Mouse (Mus musculus) hindbrain, embryonic 12.5 days (tissue): ENCODE data around the gene Rhbg. TPM values are rescaled to one million over a fixed set of nuclear protein-coding genes. Genes with fewer than 3 reads are reported as not detected.
"Not testable (repeated sequence)": the region's sequence is repeated elsewhere in the genome, so short reads cannot be mapped to it uniquely, and the experiment has no call there.

Experiments
- ATAC-seq: fragments of 200-750 bp; cut with Nextera tagmentation; 2 replicates; pipeline ENCODE4 v1.8.0; 2017; ENCODE audit warnings: moderate TSS enrichment; ENCODE audit not compliant: low FRiP score
- H3K27ac ChIP-seq: fragments of 300-500 bp; sonication (generic); 2 replicates; pipeline ENCODE4 v1.5.1; 2016; ENCODE audit warnings: mild to moderate bottlenecking
- H3K27me3 ChIP-seq: fragments of 300-500 bp; sonication (generic); 2 replicates; pipeline ENCODE4 v1.6.1; 2016; ENCODE audit warnings: mild to moderate bottlenecking
- H3K36me3 ChIP-seq: fragments of 300-500 bp; sonication (generic); 2 replicates; pipeline ENCODE4 v1.6.1; 2016; ENCODE audit warnings: mild to moderate bottlenecking
- H3K4me1 ChIP-seq: fragments of 300-500 bp; sonication (generic); 2 replicates; pipeline ENCODE4 v1.6.1; 2016
- H3K4me2 ChIP-seq: fragments of 300-500 bp; sonication (generic); replicated peaks from 2 replicates; pipeline ENCODE4 v1.6.1; 2016; ENCODE audit warnings: mild to moderate bottlenecking
- H3K4me3 ChIP-seq: fragments of 300-500 bp; sonication (generic); 2 replicates; pipeline ENCODE4 v1.5.1; 2016; ENCODE audit warnings: mild to moderate bottlenecking
- H3K9ac ChIP-seq: fragments of 300-500 bp; sonication (generic); 2 replicates; pipeline ENCODE4 v1.6.1; 2016; ENCODE audit warnings: mild to moderate bottlenecking, moderate library complexity
- H3K9me3 ChIP-seq: fragments of 300-500 bp; sonication (generic); replicated peaks from 2 replicates; pipeline ENCODE4 v1.6.1; 2016; ENCODE audit warnings: mild to moderate bottlenecking
- WGBS: fragments of 180-500 bp; shearing (Covaris S2); methylation state at CpG from one replicate; pipeline ENCODE4 v1.1.7; 2016; 5-methylcytosine and 5-hydroxymethylcytosine counted together
- polyA plus RNA-seq: library from polyadenylated mRNA; unstranded; fragments of >200 nt; fragmentation: Nextera tagmentation; extraction: Ambion mirVana; gene quantifications from 2 replicates; pipeline ENCODE4 v1.2.1, GENCODE M21; 2016

Gene Rhbg
- polyA plus RNA-seq, result 0.23 and 0.25 TPM in 2 replicates

DNA sequence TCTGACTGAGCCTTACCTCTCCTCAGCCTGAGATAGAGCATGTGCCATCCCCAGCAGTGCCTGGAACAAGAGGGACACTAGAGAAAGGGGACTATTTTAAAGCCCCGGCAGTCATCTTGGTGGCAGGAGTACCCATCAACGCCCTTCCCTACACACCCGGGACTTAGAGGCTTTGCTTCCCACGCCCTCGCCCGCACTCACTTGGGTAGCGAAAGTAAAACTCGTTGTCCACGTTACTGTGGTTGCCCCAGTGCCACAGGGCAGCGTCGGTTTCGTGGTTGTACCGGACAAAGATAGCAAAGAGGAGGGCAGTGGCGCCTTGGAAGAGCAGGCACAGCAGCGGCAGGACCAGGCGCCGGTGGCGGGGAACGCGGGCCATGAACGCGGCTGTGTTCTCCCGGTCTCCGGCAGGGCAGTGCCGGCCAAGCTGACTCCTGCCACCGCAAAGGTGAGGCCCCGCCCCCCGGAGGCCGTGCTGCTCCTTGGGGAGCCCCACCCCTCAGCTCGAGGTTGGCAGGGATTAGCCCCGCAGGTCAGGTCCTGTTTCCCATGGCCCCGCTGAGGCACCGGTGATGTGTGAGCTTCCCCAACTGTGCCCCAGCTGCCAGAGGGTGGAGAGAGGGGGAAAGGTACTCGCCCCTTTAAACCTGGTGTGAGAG is at the start of gene Rhbg:
Gene Rhbg (minus strand): TSS at position 442 of the 659 bp plus-strand sequence.
- Histone ChIP-seq H3K4me2 (peak within 1 kb of the TSS; percentile 65), H3K9ac (peak within 1 kb of the TSS; percentile 54), H3K36me3 (no peaks in the 10 kb centered on the region), H3K9me3 (no peaks in the 10 kb centered on the region), H3K27me3 (peaks cover 58% of the 10 kb centered on the region), H3K27ac (no peak within 1 kb of the TSS), H3K4me3 (peak within 1 kb of the TSS; percentile 35), H3K4me1 (peaks cover 7% of the 10 kb centered on the region)
- no peak for ATAC-seq
- 1% methylated on average over 34 of the region's 34 CpGs for WGBS

DNA sequence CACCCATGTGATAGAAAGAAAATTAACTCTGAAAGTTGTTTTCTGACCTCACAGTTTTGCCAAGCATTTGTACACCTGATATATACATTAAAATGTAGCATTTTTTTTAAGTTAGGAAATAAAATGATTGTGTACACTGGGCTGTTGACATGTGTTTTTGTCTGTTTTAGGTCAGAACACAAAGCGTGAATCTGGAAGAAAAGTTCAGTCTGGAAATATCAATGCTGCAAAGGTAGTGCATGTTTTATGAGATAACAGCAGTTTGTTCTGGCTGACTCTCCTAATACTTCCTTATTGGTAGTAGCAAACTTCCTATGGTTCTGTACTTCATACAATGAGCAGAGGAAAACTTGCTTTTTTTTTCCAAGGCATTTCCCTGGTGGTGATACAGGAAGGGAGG is 44.7 kb upstream of the Rhbg start:
- peaks cover 45% of the 10 kb centered on the region for H3K36me3 ChIP-seq
- H3K27ac ChIP-seq, result no peak overlapping the region
- H3K27me3 ChIP-seq, result no peaks in the 10 kb centered on the region
- H3K9me3 ChIP-seq, result no peaks in the 10 kb centered on the region
- no peak overlapping the region for H3K4me2 ChIP-seq
- 94% methylated on average over 1 of the region's 1 CpGs for WGBS
- no peak overlapping the region for H3K9ac ChIP-seq
- H3K4me3 ChIP-seq, result no peak overlapping the region
- H3K4me1 ChIP-seq, result peaks cover 16% of the 10 kb centered on the region
- ATAC-seq, result no peak

GRCm38 (mm10) chr3:88297321-88297851 is 42.9 kb upstream of the Rhbg start:
- H3K9me3 ChIP-seq, result no peaks in the 10 kb centered on the region
- H3K4me3 ChIP-seq, result peak overlapping the region; percentile 83
- no peak for ATAC-seq
- H3K27me3 ChIP-seq, result no peaks in the 10 kb centered on the region
- peak overlapping the region; percentile 91 for H3K4me2 ChIP-seq
- peak overlapping the region; percentile 92 for H3K27ac ChIP-seq
- H3K4me1 ChIP-seq, result peaks cover 16% of the 10 kb centered on the region
- under 1% methylated on average over 30 of the region's 30 CpGs for WGBS
- H3K36me3 ChIP-seq, result peaks cover 29% of the 10 kb centered on the region
- peak overlapping the region; percentile 88 for H3K9ac ChIP-seq

DNA sequence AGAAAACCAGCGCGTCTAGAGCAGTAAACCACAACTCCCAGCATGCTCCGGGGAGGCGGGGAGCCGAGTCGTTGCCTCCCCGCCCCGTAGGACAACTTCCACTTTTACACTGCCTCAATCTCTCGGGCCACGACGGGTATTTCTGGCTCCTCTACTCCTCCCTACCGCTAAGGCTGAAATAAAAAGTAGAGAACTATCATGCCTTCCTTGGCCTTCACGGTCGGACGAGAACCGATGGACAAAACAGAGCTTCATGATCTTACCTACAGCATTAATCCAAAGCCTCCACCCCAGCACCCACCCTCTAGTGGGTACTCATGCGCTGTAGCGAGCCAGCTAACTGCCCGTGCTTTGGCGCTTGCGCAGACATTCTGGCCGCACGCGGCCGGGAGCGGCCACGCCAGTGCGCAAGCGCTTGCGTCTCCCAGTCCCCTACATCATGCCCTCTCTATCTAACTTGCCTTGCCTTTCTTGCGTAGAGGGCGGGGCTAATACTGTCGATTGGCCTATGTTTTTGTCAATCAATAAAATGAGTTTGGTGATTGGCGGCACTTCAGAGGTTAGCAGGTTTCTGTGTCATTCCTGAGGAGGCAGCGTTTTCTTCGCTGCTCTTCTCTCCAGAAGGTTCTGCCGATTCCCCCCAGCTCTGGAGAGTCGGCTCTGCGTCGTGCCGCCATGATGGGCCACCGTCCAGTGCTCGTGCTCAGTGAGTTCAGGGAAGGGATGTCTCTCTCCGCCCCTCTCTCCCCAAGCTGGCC is 42.2 kb upstream of the Rhbg start, which contains the start of the genes Tsacc and Cct3:
Gene Tsacc (minus strand): TSS at position 439 of the 758 bp plus-strand sequence.
Gene Cct3 (plus strand): TSS at position 556 of the 758 bp plus-strand sequence.
- no peaks in the 10 kb centered on the region for H3K27me3 ChIP-seq
- H3K36me3 ChIP-seq, result peaks cover 23% of the 10 kb centered on the region
- peak within 1 kb of the TSS; percentile 91 for H3K4me2 ChIP-seq
- H3K9ac ChIP-seq, result peak within 1 kb of the TSS; percentile 88
- peak within 1 kb of the TSS; percentile 83 for H3K4me3 ChIP-seq
- peak; percentile 99 for ATAC-seq
- WGBS, result under 1% methylated on average over 44 of the region's 44 CpGs
- H3K27ac ChIP-seq, result peak within 1 kb of the TSS; percentile 92
- H3K9me3 ChIP-seq, result no peaks in the 10 kb centered on the region
- peaks cover 16% of the 10 kb centered on the region for H3K4me1 ChIP-seq

- Histone ChIP-seq H3K36me3 (peaks cover 17% of the 10 kb centered on the region), H3K4me1 (peaks cover 16% of the 10 kb centered on the region), H3K27ac (peak overlapping the region; percentile 87), H3K9ac (peak overlapping the region; percentile 59), H3K27me3 (no peaks in the 10 kb centered on the region), H3K4me2 (peak overlapping the region; percentile 59), H3K9me3 (no peaks in the 10 kb centered on the region), H3K4me3 (peak overlapping the region; percentile 83)
- peak; percentile 39 for ATAC-seq
- 1% methylated on average over 12 of the region's 12 CpGs for WGBS
These were observed 41.6 kb upstream of the Rhbg start for GRCm38 (mm10) chr3:88296110-88296560.

- Histone ChIP-seq H3K9ac (peak overlapping the region; percentile 27; the same call in 1 of the 2 replicates), H3K4me2 (peak overlapping the region; percentile 59), H3K4me3 (peak overlapping the region; percentile 83; the same call in 1 of the 2 replicates), H3K4me1 (peaks cover 16% of the 10 kb centered on the region)
- H3K9me3 ChIP-seq, H3K27ac ChIP-seq, H3K36me3 ChIP-seq, ATAC-seq, H3K27me3 ChIP-seq: not testable (repeated sequence)
- 67% methylated on average over 1 of the region's 1 CpGs for WGBS
These were observed 40.8 kb upstream of the Rhbg start for GRCm38 (mm10) chr3:88295272-88295671.

DNA sequence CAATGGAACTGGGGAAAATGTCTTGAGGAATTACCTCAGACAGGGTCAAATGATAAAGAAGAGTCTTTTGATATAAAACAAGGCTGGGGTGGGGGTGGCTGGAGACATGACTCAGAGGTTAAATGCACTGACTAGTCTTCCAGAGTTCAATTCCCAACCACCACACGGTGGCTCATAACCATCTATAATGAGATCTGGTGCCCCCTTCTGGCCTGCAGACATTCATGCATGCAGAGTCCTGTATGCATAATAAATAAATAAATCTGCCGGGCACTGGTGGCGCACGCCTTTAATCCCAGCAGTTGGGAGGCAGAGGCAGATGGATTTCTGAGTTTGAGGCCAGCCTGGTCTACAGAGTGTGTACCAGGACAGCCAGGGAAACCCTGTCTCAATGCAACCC is 37.5 kb upstream of the Rhbg start:
- Histone ChIP-seq H3K9me3 (no peaks in the 10 kb centered on the region), H3K4me2 (no peak overlapping the region), H3K4me1 (peaks cover 6% of the 10 kb centered on the region), H3K9ac (no peak overlapping the region), H3K27me3 (no peaks in the 10 kb centered on the region), H3K36me3 (no peaks in the 10 kb centered on the region), H3K27ac (no peak overlapping the region), H3K4me3 (no peak overlapping the region)
- WGBS, result 50% methylated on average over 4 of the region's 4 CpGs
- no peak for ATAC-seq

DNA sequence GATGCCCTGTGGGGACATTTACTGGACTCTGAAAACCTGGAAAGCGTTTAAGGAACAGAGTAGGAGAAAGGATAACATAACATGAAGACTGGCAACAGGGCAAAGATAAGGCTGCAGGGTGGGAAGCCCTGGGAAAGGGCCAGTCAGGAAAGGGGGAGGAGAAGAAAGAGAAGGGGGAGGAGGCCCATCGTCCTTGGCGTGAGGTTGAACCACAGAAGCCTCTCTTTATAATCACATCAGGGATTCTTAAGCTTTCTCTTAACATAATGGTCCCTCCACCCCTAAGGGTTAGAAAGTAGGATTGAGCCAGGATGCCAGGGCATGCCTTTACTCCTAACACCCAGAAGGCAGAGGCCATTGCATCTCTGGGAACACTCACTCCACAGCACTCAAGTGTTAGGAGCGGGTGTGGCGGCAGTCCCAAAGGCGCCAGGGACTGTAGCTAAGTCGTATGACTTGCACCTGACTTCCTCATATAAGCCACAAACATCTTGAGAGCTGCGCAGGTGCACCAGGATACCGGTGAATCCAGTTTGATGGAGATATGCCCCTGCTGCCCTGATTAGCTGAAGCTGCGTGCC is 33.7 kb upstream of the Rhbg start:
- H3K9ac ChIP-seq, result not testable (repeated sequence)
- 86% methylated on average over 10 of the region's 10 CpGs for WGBS

DNA sequence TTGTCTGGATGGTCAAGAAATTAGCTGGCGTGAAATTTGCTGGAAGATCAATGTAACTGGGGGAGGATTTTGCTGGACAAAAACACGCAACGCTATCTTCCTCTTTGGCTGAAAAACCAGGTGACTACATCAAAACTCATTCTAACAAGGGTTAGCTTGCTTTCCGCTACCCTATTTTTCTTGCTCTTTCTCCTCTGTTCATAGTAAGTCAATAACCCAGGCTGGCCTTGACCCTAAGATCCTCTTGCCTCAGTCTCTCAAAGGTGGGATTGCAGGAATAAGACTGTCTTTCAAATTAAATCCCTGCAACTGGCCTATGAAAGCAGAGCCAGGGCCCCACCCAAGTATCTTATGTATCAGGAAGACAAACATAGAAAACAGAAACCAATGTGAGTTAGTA is 32.6 kb upstream of the Rhbg start, which contains the start of gene Gm38392:
Gene Gm38392 (minus strand): TSS at position 101 of the 400 bp plus-strand sequence.
- Histone ChIP-seq H3K4me2 (no peak within 1 kb of the TSS), H3K27ac (no peak within 1 kb of the TSS), H3K9me3 (no peaks in the 10 kb centered on the region), H3K4me1 (no peaks in the 10 kb centered on the region), H3K27me3 (no peaks in the 10 kb centered on the region), H3K4me3 (no peak within 1 kb of the TSS), H3K9ac (no peak within 1 kb of the TSS), H3K36me3 (no peaks in the 10 kb centered on the region)
- 97% methylated on average over 4 of the region's 4 CpGs for WGBS
- ATAC-seq, result no peak

More for the DNA sequence above, 33.7 kb upstream of the Rhbg start:
- not testable (repeated sequence) for H3K4me1 ChIP-seq, H3K9me3 ChIP-seq, H3K36me3 ChIP-seq, H3K27ac ChIP-seq, H3K4me3 ChIP-seq, H3K4me2 ChIP-seq, H3K27me3 ChIP-seq, ATAC-seq

- not testable (repeated sequence) for ATAC-seq, H3K4me2 ChIP-seq, H3K4me1 ChIP-seq, H3K27ac ChIP-seq, H3K36me3 ChIP-seq, H3K27me3 ChIP-seq, H3K4me3 ChIP-seq, H3K9me3 ChIP-seq, H3K9ac ChIP-seq
- WGBS, result no CpG with 5 or more reads among the region's 2 CpGs
These were observed 31.0 kb upstream of the Rhbg start for GRCm38 (mm10) chr3:88285565-88285895.

DNA sequence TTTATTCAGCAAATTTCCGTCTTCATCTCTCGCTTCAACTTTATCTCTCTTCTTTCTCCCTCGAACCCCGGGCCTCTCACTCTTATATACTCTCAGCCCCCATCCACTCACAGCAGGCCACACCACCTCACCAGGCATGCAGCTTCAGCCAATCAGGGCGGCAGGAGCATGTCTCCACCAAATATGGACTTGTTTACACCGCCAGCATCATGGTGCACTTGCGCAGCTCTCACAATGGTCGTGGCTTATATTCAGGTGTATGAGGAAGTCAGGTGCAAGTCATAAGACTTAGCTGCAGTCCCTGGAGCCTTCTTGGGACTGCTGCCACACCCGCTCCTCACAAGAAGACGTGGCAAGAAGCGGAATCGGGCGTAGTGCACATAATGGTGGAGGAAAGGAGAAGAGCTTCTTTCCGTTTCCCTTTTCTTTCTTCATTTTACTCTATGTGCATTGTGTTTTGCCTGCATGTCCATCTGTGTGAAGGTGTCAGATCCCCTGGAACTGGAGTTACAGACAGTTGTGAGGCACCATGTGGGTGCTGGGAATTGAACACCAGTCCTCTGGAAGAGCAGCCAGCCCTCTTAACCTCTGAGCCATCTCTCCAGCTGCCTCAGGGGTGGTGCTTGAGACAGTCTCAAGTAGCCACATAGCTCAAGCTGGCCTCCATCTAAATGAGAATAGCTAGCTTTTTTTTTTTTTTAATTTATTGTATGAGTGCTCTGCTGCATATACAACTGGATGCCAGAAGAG is 30.5 kb upstream of the Rhbg start:
- H3K36me3 ChIP-seq, H3K4me3 ChIP-seq, H3K4me1 ChIP-seq, ATAC-seq, H3K9me3 ChIP-seq, H3K4me2 ChIP-seq, H3K27ac ChIP-seq, H3K9ac ChIP-seq, H3K27me3 ChIP-seq: not testable (repeated sequence)
- WGBS, result 98% methylated on average over 14 of the region's 14 CpGs
